Comparison of ENCODE assay signal across 8 mouse cellular contexts in the genomic region with DNA sequence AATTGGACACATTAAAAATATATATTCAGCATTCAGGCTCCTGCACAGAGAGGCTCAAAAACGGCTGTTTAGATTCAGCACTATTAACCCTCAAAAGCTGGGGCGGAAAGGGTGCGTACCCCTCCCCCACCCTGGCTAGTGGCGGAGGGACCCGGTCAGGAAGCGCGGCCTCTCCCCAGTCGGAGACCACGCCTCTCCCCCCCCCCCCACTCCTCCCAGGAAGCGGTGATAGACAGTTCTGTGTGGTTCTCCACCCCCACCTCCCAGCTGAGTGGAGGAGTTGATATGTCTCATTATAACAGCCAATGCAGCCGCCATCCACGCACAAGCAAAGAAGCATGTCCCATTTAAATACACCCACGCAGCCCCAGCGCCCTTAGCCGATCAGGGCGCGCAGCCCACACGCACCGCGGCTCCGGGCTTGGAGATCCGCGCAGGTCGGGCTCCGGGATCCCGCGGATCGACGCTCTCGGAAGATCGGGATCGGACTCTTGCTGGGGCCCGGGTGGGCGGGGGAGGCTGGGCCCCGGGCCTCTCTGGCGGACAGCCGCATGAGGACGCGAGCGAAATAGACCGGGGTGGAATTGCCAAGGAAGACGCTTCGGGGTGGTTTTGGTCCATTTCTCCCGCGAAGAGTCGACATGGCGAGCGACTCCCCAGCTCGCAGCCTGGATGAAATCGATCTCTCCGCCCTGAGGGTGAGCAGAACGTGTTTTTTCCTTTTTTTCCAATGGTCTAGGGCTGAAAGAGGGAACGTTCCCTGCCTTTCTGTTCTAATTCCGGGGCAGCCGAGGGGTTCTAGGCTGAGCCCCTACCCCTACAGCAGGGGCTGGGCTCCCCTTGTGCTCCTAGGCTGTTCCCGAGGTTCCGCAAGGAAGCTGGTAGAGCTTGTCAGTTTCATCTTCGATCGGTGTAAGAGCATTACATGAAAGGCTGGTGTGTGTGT. TPM values are rescaled to one million over a fixed set of nuclear protein-coding genes. Genes with fewer than 3 reads are reported as not detected.
DNase-seq lines count a peak whose midpoint lies in the region; ATAC-seq and TF ChIP-seq lines count a peak whose summit lies in the region.

A gene (plus strand): TSS at position 213 of the 946 bp plus-strand sequence.

- H3K27me3 ChIP-seq in forebrain, embryonic 15.5 days = no peaks in the 10 kb centered on the region

- under 1% methylated on average over 58 of the region's 59 CpGs for WGBS in forebrain, embryonic 15.5 days
- under 1% methylated on average over 59 of the region's 59 CpGs for WGBS in lung, adult 2 months

- peak within 1 kb of the TSS; percentile 79 for H3K4me3 ChIP-seq in forebrain, embryonic 15.5 days
- H3K4me3 ChIP-seq in layer of hippocampus, adult 2 months = peak within 1 kb of the TSS; percentile 98
- peak within 1 kb of the TSS; percentile 71 for H3K4me3 ChIP-seq in lung, adult 2 months (replicated peaks; ENCODE audit: extremely low read depth, low read depth, low read length)

- intact Hi-C loops in heart, postnatal 14 days (cut with DNase I) = loop anchor here (5.0 to 10.0 kb wide), 2 partner anchors 96 to 292 kb away; no protein-coding TSS in a partner anchor

- H3K4me1 ChIP-seq in forebrain, embryonic 15.5 days = peaks cover 31% of the 10 kb centered on the region
- H3K4me1 ChIP-seq in lung, adult 2 months (ENCODE audit: control insufficient read depth, insufficient read depth, low read length) = 0 out of 2 replicates have a peak, but pooled peaks cover 6% of the 10 kb centered on the region

- H3K4me2 ChIP-seq in forebrain, embryonic 15.5 days (replicated peaks) = peak within 1 kb of the TSS; percentile 85

- no peaks in the 10 kb centered on the region for H3K36me3 ChIP-seq in forebrain, embryonic 15.5 days

- peak; percentile 67 for DNase-seq in ES-CJ7 (ENCODE audit: low read depth, low spot score)
- peak; percentile 41 for DNase-seq in c-Kit-positive CD71-positive TER-119-positive erythroid progenitor cells, embryonic 14.5 days (ENCODE audit: low spot score)
- DNase-seq in heart, postnatal 14 days = peak; percentile 65 to 72
- peak; percentile 83 to 93 for DNase-seq in layer of hippocampus, adult 2 months (ENCODE audit: low spot score in 2 of 2)
- DNase-seq in lung, adult 2 months = peak; percentile 61
- peak; percentile 69 to 87 for DNase-seq in thymus, adult 18-20 months

- H3K9me3 ChIP-seq in forebrain, embryonic 15.5 days = no peaks in the 10 kb centered on the region

- TF ChIP-seq CTCF in layer of hippocampus, adult 2 months (conservative IDR thresholded peaks at IDR 0.05) = no peak
- no peak for TF ChIP-seq CTCF in lung, adult 2 months (IDR thresholded peaks at IDR 0.05; ENCODE audit: insufficient read depth, low read length)

- H3K9ac ChIP-seq in forebrain, embryonic 15.5 days (replicated peaks) = peak within 1 kb of the TSS; percentile 92

- peak; percentile 91 for ATAC-seq in forebrain, embryonic 15.5 days (replicated peaks)
- peak; percentile 70 for ATAC-seq in neutrophil, adult 5-6 weeks (ENCODE audit: extremely low read depth, insufficient number of reproducible peaks, low FRiP score, poor library complexity, severe bottlenecking)

- TF ChIP-seq POLR2A in lung, adult 2 months (IDR thresholded peaks at IDR 0.05; ENCODE audit: borderline replicate concordance, extremely low read depth, low read depth, low read length) = no peak

- H3K27ac ChIP-seq in forebrain, embryonic 15.5 days (replicated peaks) = peak within 1 kb of the TSS; percentile 95
- H3K27ac ChIP-seq in layer of hippocampus, adult 2 months = peak within 1 kb of the TSS; percentile 96

RNA-seq across cellular contexts. Expression of the gene that starts here (rescaled TPM):
- polyA plus RNA-seq in forebrain, embryonic 15.5 days (2015; fragmentation: Nextera tagmentation; extraction: Ambion mirVana) = 91.9 and 97.8 TPM in 2 replicates
- 10 to 100 TPM; 33.4 to 41.6 TPM for total RNA-seq in heart, postnatal 14 days (2021)
- total RNA-seq in layer of hippocampus, adult 2 months (2021) = 100 to 1,000 TPM; 220 to 223 TPM
- polyA plus RNA-seq in lung, adult 2 months (2012; rRNA removed) = 6.1 and 11.8 TPM in 2 replicates
- total RNA-seq in neutrophil, adult 5-6 weeks (2017) = 29.7 and 30.6 TPM in 2 replicates

Comparison
In these comparisons a context has a peak if more than half of its experiments do, and no peak if none do; other contexts are left out.
1. Peak in every context shown above with its lines: DNase-seq, ATAC-seq, H3K4me3 ChIP-seq and H3K27ac ChIP-seq.